9 mouse cellular contexts compared by ENCODE assay signal in the genomic region with DNA sequence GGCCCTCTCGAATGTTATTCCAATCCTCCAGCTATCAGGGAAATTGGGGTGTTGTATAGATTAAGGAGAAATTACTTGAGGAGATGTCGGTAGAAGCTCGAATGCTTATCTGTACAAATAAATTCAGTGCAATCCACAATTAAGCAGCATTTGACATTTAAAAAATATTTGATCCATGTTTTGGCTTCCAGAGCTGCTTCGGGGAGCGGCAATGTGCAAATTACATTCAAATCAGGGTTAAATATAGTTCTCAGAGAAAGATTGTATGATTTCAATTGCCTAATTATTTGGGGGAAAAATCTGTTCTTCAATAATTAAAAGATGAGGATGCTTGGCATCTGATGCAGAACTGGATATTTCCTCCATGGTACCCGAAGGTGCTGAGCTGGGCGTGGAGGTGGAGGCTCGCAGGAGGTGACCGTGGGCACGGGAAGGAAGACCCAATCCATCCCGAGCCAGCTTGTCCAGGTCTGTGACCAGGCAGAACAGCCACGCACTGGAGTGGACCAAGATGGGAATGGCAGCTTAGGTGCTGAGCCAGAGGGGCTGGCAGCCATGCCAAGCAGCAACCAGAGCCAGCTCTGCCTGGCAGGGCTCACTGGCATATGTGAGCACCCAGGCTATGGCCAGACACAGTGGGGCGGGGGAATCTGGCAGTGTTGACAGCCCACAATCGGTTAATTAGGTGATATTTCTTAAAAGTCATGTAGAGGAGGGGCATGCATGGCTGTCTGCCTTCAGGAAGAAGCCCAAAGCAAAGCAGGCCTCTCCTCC.
DNase-seq lines count a peak whose midpoint lies in the region; ATAC-seq lines count a peak whose summit lies in the region.
"Had no signal": no experiment of that assay in that cellular context is flagged by ENCODE, and none has a peak within 500 bp of the region (broad histone marks: within the 10 kb centered on the region; RNA-seq: fewer than 3 reads in every experiment).

No protein-coding gene starts in this region.

- no peak overlapping the region for H3K27ac ChIP-seq in hindbrain, embryonic 15.5 days (replicated peaks)
- no peak overlapping the region for H3K27ac ChIP-seq in hindbrain, embryonic 11.5 days (ENCODE audit: low read depth, low read length)
- H3K27ac ChIP-seq: limb, embryonic 13.5 days had no signal

- H3K9ac ChIP-seq in hindbrain, embryonic 15.5 days, result no peak overlapping the region
- H3K9ac ChIP-seq in hindbrain, embryonic 11.5 days (ENCODE audit: low read depth, low read length), result no peak overlapping the region
- H3K9ac ChIP-seq: limb, embryonic 13.5 days had no signal

- no peaks in the 10 kb centered on the region for H3K36me3 ChIP-seq in hindbrain, embryonic 15.5 days
- H3K36me3 ChIP-seq in hindbrain, embryonic 11.5 days (ENCODE audit: control insufficient read depth, insufficient read depth, low read length), result no peaks in the 10 kb centered on the region
- H3K36me3 ChIP-seq: limb, embryonic 13.5 days had no signal

- H3K27me3 ChIP-seq in hindbrain, embryonic 15.5 days, result no peaks in the 10 kb centered on the region; the same call in 1 of the 2 replicates
- H3K27me3 ChIP-seq in hindbrain, embryonic 11.5 days (ENCODE audit: control insufficient read depth, insufficient read depth, low read length), result no peaks in the 10 kb centered on the region; the same call in 1 of the 2 replicates

- no peak overlapping the region for H3K4me3 ChIP-seq in hindbrain, embryonic 15.5 days
- no peak overlapping the region for H3K4me3 ChIP-seq in hindbrain, embryonic 11.5 days (ENCODE audit: low read depth, low read length)
- H3K4me3 ChIP-seq: limb, embryonic 13.5 days had no signal

- WGBS in hindbrain, embryonic 15.5 days, result 73% methylated on average over 14 of the region's 14 CpGs
- 90% methylated on average over 14 of the region's 14 CpGs for WGBS in hindbrain, embryonic 11.5 days

- intact Hi-C loops in gastrocnemius, postnatal 14 days (cut with DNase I; ENCODE audit: low total_unique reads), result no loop called here
- intact Hi-C loops in left cerebral cortex, postnatal 4 days (cut with DNase I), result no loop called here

- no peak overlapping the region for H3K4me2 ChIP-seq in hindbrain, embryonic 15.5 days
- no peak overlapping the region for H3K4me2 ChIP-seq in hindbrain, embryonic 11.5 days (replicated peaks; ENCODE audit: low read depth, low read length)
- H3K4me2 ChIP-seq: limb, embryonic 13.5 days had no signal

- DNase-seq in hindbrain, embryonic 11.5 days (ENCODE audit: low spot score), result no peak
- DNase-seq in cerebellum, adult 8-10 months, result peak; percentile 66
- peak; percentile 46 for DNase-seq in gastrocnemius, postnatal 14 days
- DNase-seq in left cerebral cortex, postnatal 4 days, result peak; percentile 94
- no peak for DNase-seq in testis, postnatal 10 days (ENCODE audit: low spot score)
- no peak for DNase-seq in natural killer cell, adult 2 months (ENCODE audit: low spot score in 2 of 2)
- DNase-seq in kidney, postnatal 10 days, result no peak

- peak; percentile 63 for ATAC-seq in hindbrain, embryonic 15.5 days (ENCODE audit: low FRiP score, low read depth)
- no peak for ATAC-seq in hindbrain, embryonic 11.5 days (ENCODE audit: low FRiP score)

- peaks cover 10% of the 10 kb centered on the region for H3K4me1 ChIP-seq in hindbrain, embryonic 15.5 days (replicated peaks)
- H3K4me1 ChIP-seq in hindbrain, embryonic 11.5 days (replicated peaks; ENCODE audit: control insufficient read depth, insufficient read depth, low read length), result no peaks in the 10 kb centered on the region

- H3K9me3 ChIP-seq in hindbrain, embryonic 15.5 days, result no peaks in the 10 kb centered on the region
- H3K9me3 ChIP-seq in hindbrain, embryonic 11.5 days (ENCODE audit: control insufficient read depth, low read length), result no peaks in the 10 kb centered on the region
- H3K9me3 ChIP-seq: limb, embryonic 13.5 days had no signal

Comparison
In these comparisons a context has a peak if more than half of its experiments do, and no peak if none do; other contexts are left out.
1. DNase-seq: peak in cerebellum, adult 8-10 months (single experiment), gastrocnemius, postnatal 14 days (single experiment) and left cerebral cortex, postnatal 4 days (single experiment); none in hindbrain, embryonic 11.5 days (single experiment), testis, postnatal 10 days (single experiment), natural killer cell, adult 2 months (0 of 2) and kidney, postnatal 10 days (single experiment).